Mouse (Mus musculus): Measurements from ENCODE around the gene Otos. TPM values are rescaled to one million over a fixed set of nuclear protein-coding genes. Genes with fewer than 3 reads are reported as not detected.

The Otos gene
- polyA plus RNA-seq, 2 experiments, result 0.10 to 0.18 TPM

- Histone ChIP-seq H3K9me3 (ENCODE audit: control insufficient read depth, low read length) (no peaks in the 10 kb centered on the region), H3K27ac (no peak overlapping the region), H3K9ac (replicated peaks) (no peak overlapping the region), H3K36me3 (replicated peaks; ENCODE audit: control insufficient read depth, insufficient read depth, low read depth) (no peaks in the 10 kb centered on the region), H3K4me2 (ENCODE audit: low read depth) (no peak overlapping the region), H3K4me3 (ENCODE audit: insufficient read depth in 1 of 2, low read depth in 2 of 2, low read length in 2 of 2) (no peak overlapping the region), H3K27me3 (ENCODE audit: control insufficient read depth, insufficient read depth, low read length) (no peaks in the 10 kb centered on the region), H3K4me1 (replicated peaks; ENCODE audit: control insufficient read depth in 2 of 2, insufficient read depth in 2 of 2, low read length in 1 of 2) (no peaks in the 10 kb centered on the region)
- 70% methylated on average over 8 of the region's 8 CpGs for WGBS (ENCODE audit: insufficient replicate concordance)
- ATAC-seq (ENCODE audit: insufficient read depth) (no peak), DNase-seq (ENCODE audit: low read depth in 3 of 3, low spot score in 3 of 3) (no peak)
- TF ChIP-seq EP300 (IDR thresholded peaks at IDR 0.05; ENCODE audit: low read depth), result no peak
- no peak for TF ChIP-seq CTCF (IDR thresholded peaks at IDR 0.05; ENCODE audit: low read depth)
Measured at GRCm38 (mm10) chr1:92683151-92683550, 34.5 kb upstream of the Otos start.

DNA sequence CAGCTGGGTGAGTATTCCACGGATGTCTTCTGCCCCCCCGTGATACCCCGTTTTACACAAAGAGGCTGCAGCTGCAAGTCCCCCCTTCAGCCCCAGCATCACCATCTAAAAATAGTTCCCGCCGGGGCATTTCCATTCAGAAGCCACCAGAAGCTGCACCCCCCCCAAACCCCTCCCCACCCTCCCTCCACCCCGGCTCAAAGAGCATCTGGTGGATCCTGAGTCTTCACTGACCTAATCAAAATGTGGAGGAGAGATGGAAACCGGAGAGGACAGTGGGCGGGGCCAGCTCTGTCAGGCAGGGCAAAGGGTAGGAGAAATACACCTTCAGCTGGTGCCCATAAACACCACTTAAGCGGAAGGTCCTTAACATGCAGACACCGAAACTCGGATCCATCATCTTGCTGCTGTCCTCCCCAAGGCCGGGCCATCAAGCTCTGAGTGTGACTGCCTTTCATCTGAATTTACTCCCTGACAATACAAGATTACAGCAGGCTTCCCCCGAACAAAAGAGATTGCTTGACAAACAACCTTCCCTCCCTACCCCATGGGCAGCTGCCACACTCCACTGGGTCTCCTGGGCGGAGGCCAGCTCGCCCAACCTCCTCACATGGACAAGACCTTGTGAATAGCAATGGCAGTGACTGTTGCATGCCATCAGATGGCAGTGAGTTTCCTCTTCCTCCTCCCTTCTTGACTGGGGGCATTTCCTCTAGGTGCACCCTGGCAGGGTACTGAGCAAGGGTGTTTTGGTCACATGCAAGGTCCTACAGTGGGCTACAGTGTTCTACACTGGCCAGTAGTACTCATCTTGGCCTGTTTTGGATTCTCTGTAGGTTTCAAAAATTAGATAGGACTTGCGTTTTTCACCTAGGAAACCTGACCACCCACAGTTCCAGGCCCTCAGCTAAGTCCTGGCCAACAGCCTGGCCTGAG lies 32.3 kb upstream of the Otos start:
- Histone ChIP-seq H3K9ac (replicated peaks) (no peak overlapping the region), H3K4me3 (ENCODE audit: insufficient read depth in 1 of 2, low read depth in 2 of 2, low read length in 2 of 2) (no peak overlapping the region), H3K4me1 (replicated peaks; ENCODE audit: control insufficient read depth in 2 of 2, insufficient read depth in 2 of 2, low read length in 1 of 2) (0 out of 4 replicates have a peak, but pooled peaks cover 0 to 4% of the 10 kb centered on the region in 2 experiments), H3K27me3 (ENCODE audit: control insufficient read depth, insufficient read depth, low read length) (no peaks in the 10 kb centered on the region), H3K27ac (no peak overlapping the region), H3K4me2 (ENCODE audit: low read depth) (no peak overlapping the region), H3K9me3 (ENCODE audit: control insufficient read depth, low read length) (no peaks in the 10 kb centered on the region), H3K36me3 (replicated peaks; ENCODE audit: control insufficient read depth, insufficient read depth, low read depth) (no peaks in the 10 kb centered on the region)
- DNase-seq (ENCODE audit: low read depth in 3 of 3, low spot score in 3 of 3) (no peak), ATAC-seq (ENCODE audit: insufficient read depth) (no peak)
- TF ChIP-seq EP300 (IDR thresholded peaks at IDR 0.05; ENCODE audit: low read depth) (no peak), CTCF (IDR thresholded peaks at IDR 0.05; ENCODE audit: low read depth) (no peak)
- 43% methylated on average over 16 of the region's 16 CpGs for WGBS (ENCODE audit: insufficient replicate concordance)

- TF ChIP-seq CTCF (IDR thresholded peaks at IDR 0.05; ENCODE audit: low read depth) (no peak), EP300 (IDR thresholded peaks at IDR 0.05; ENCODE audit: low read depth) (no peak)
- no peak overlapping the region for H3K4me3 ChIP-seq (ENCODE audit: insufficient read depth in 1 of 2, low read depth in 2 of 2, low read length in 2 of 2)
- WGBS (ENCODE audit: insufficient replicate concordance), result 37% methylated on average over 5 of the region's 5 CpGs
- no peaks in the 10 kb centered on the region for H3K27me3 ChIP-seq (ENCODE audit: control insufficient read depth, insufficient read depth, low read length)
- peaks cover 0 to 4% of the 10 kb centered on the region in 2 experiments; a peak in 1 of 4 replicates for H3K4me1 ChIP-seq (replicated peaks; ENCODE audit: control insufficient read depth in 2 of 2, insufficient read depth in 2 of 2, low read length in 1 of 2)
- H3K27ac ChIP-seq, result no peak overlapping the region
- no peaks in the 10 kb centered on the region for H3K9me3 ChIP-seq (ENCODE audit: control insufficient read depth, low read length)
- DNase-seq (ENCODE audit: low read depth in 3 of 3, low spot score in 3 of 3), result no peak
- no peak overlapping the region for H3K9ac ChIP-seq (replicated peaks)
- H3K4me2 ChIP-seq (ENCODE audit: low read depth), result no peak overlapping the region
- no peaks in the 10 kb centered on the region for H3K36me3 ChIP-seq (replicated peaks; ENCODE audit: control insufficient read depth, insufficient read depth, low read depth)
- ATAC-seq (ENCODE audit: insufficient read depth), result no peak
Measured at GRCm38 (mm10) chr1:92678757-92679156, 30.1 kb upstream of the Otos start.

DNA sequence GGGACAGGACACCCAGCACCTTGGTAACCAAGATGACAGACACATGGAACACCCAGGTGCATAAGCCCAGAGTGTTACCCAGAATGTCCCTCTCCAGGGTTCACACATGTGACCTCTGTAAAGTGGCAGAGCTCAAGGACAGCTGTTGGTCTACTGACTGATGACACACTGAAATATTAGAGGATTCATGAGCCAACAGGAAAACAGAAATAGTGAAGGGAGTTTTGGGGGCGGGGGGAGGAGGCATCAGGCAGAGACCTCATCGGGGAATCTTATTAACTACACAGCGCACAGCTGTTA lies 28.0 kb upstream of the Otos start:
- H3K4me2 ChIP-seq (ENCODE audit: low read depth), result no peak overlapping the region
- ATAC-seq (ENCODE audit: insufficient read depth) (no peak), DNase-seq (ENCODE audit: low read depth in 3 of 3, low spot score in 3 of 3) (no peak)
- H3K27me3 ChIP-seq (ENCODE audit: control insufficient read depth, insufficient read depth, low read length), result no peaks in the 10 kb centered on the region
- no peaks in the 10 kb centered on the region for H3K36me3 ChIP-seq (replicated peaks; ENCODE audit: control insufficient read depth, insufficient read depth, low read depth)
- no peak overlapping the region for H3K9ac ChIP-seq (replicated peaks)
- 56% methylated on average over 3 of the region's 3 CpGs for WGBS (ENCODE audit: insufficient replicate concordance)
- no peak overlapping the region for H3K27ac ChIP-seq
- TF ChIP-seq CTCF (IDR thresholded peaks at IDR 0.05; ENCODE audit: low read depth) (no peak), EP300 (IDR thresholded peaks at IDR 0.05; ENCODE audit: low read depth) (no peak)
- no peaks in the 10 kb centered on the region for H3K9me3 ChIP-seq (ENCODE audit: control insufficient read depth, low read length)
- H3K4me3 ChIP-seq (ENCODE audit: insufficient read depth in 1 of 2, low read depth in 2 of 2, low read length in 2 of 2), result no peak overlapping the region
- H3K4me1 ChIP-seq (replicated peaks; ENCODE audit: control insufficient read depth in 2 of 2, insufficient read depth in 2 of 2, low read length in 1 of 2), result peaks cover 0 to 4% of the 10 kb centered on the region in 2 experiments; a peak in 1 of 4 replicates

- no peak overlapping the region for H3K27ac ChIP-seq
Measured at GRCm38 (mm10) chr1:92675932-92676675, 27.5 kb upstream of the Otos start.

More at GRCm38 (mm10) chr1:92675932-92676675, 27.5 kb upstream of the Otos start:
- Histone ChIP-seq H3K4me2 (ENCODE audit: low read depth) (no peak overlapping the region), H3K4me1 (replicated peaks; ENCODE audit: control insufficient read depth in 2 of 2, insufficient read depth in 2 of 2, low read length in 1 of 2) (peaks cover 0 to 4% of the 10 kb centered on the region in 2 experiments; a peak in 1 of 4 replicates), H3K36me3 (replicated peaks; ENCODE audit: control insufficient read depth, insufficient read depth, low read depth) (no peaks in the 10 kb centered on the region), H3K27me3 (ENCODE audit: control insufficient read depth, insufficient read depth, low read length) (no peaks in the 10 kb centered on the region), H3K9ac (replicated peaks) (no peak overlapping the region), H3K9me3 (ENCODE audit: control insufficient read depth, low read length) (no peaks in the 10 kb centered on the region), H3K4me3 (ENCODE audit: insufficient read depth in 1 of 2, low read depth in 2 of 2, low read length in 2 of 2) (no peak overlapping the region)
- DNase-seq (ENCODE audit: low read depth in 3 of 3, low spot score in 3 of 3) (no peak), ATAC-seq (ENCODE audit: insufficient read depth) (no peak)
- WGBS (ENCODE audit: insufficient replicate concordance), result 15% methylated on average over 10 of the region's 10 CpGs
- TF ChIP-seq CTCF (IDR thresholded peaks at IDR 0.05; ENCODE audit: low read depth), result no peak
